ENCODE assay signal across 8 mouse cellular contexts in the genomic region with DNA sequence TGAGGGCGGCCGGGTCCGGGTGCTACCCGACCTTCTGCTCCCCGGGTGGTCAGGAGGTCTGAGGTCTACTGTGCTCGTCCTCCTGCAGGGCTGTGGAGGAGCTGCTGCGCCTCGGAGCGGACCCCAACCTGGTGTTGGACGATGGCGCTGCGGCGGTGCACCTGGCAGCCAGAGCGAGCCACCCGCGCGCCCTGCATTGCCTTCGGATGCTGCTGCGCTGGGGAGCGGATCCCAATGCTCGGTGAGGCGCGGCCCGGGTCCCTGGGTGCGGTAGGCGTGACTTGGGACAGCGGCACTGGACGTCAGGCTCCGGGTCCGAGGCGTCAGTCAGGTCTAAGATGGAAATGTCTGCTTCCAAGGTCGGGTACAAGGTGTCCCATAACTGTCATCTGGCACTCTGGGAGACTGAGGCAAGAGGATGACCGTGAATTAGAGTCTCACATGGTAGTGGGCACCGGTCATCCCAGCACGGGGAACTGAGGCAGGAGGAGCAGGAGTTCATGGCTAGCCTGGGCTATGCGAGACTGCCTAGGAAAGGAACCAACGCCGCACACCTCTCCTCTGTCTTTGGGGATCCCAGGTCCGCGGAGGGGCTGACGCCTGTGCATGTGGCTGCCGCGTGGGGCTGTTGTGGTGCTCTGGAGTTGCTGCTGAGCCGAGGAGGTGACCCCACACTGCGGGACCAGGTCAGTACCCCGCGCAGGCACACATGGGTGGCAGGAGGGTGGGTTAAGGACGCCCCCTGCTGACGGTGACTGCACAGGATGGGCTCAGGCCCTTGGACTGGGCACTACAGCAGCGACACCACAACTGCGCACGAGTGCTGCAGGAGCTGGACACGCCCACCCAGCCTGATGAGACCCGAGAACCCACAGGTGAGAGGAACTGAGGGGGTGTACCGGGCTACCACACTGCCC. TPM values are rescaled to one million over a fixed set of nuclear protein-coding genes. Genes with fewer than 3 reads are reported as not detected.
DNase-seq lines count a peak whose midpoint lies in the region; ATAC-seq and TF ChIP-seq lines count a peak whose summit lies in the region.

No protein-coding gene starts in this region.

- peaks cover 30% of the 10 kb centered on the region for H3K36me3 ChIP-seq in forebrain, embryonic 14.5 days (ENCODE audit: control insufficient read depth, insufficient read depth, low read length)
- H3K36me3 ChIP-seq in liver, embryonic 13.5 days, result peaks cover 37% of the 10 kb centered on the region
- peaks cover 5% of the 10 kb centered on the region; the same call in 1 of the 2 replicates for H3K36me3 ChIP-seq in thymus, adult 2 months (ENCODE audit: control insufficient read depth, insufficient read depth, low read length)

- H3K4me1 ChIP-seq in forebrain, embryonic 14.5 days (ENCODE audit: control insufficient read depth, insufficient read depth, low read length), result peaks cover 11% of the 10 kb centered on the region
- H3K4me1 ChIP-seq in liver, embryonic 13.5 days (replicated peaks), result peaks cover 43% of the 10 kb centered on the region
- H3K4me1 ChIP-seq in thymus, adult 2 months (replicated peaks; ENCODE audit: control insufficient read depth, insufficient read depth, low read length), result peaks cover 17% of the 10 kb centered on the region

- TF ChIP-seq POLR2A in thymus, adult 2 months (IDR thresholded peaks at IDR 0.05; ENCODE audit: control insufficient read depth, extremely low read depth, insufficient read depth, low read length, poor library complexity), result no peak

- H3K27me3 ChIP-seq in forebrain, embryonic 14.5 days (replicated peaks; ENCODE audit: control insufficient read depth, insufficient read depth, low read length), result no peaks in the 10 kb centered on the region
- no peaks in the 10 kb centered on the region for H3K27me3 ChIP-seq in liver, embryonic 13.5 days
- H3K27me3 ChIP-seq in thymus, adult 2 months (ENCODE audit: control insufficient read depth, insufficient read depth, low read length), result no peaks in the 10 kb centered on the region

- no peak overlapping the region for H3K27ac ChIP-seq in layer of hippocampus, adult 2 months
- no peak overlapping the region; the same call in 1 of the 2 replicates for H3K27ac ChIP-seq in forebrain, embryonic 14.5 days (ENCODE audit: low read depth, low read length)
- peak overlapping the region; percentile 87 for H3K27ac ChIP-seq in liver, embryonic 13.5 days
- H3K27ac ChIP-seq in thymus, adult 2 months (ENCODE audit: control insufficient read depth, insufficient read depth, low read length), result no peak overlapping the region

- ATAC-seq in forebrain, embryonic 14.5 days, result peak; percentile 69
- ATAC-seq in liver, embryonic 13.5 days (ENCODE audit: low read depth), result peak; percentile 77
- peak; percentile 32; the same call in 1 of the 2 replicates for ATAC-seq in monocyte, adult 5-6 weeks (replicated peaks; ENCODE audit: insufficient number of reproducible peaks, low FRiP score, low TSS enrichment, poor library complexity, severe bottlenecking)

- H3K4me3 ChIP-seq in layer of hippocampus, adult 2 months, result peak overlapping the region; percentile 52
- H3K4me3 ChIP-seq in forebrain, embryonic 14.5 days (ENCODE audit: low read depth, low read length), result peak overlapping the region; percentile 55
- peak overlapping the region; percentile 98 for H3K4me3 ChIP-seq in liver, embryonic 13.5 days (replicated peaks)
- H3K4me3 ChIP-seq in thymus, adult 2 months (ENCODE audit: control insufficient read depth, insufficient read depth, low read length), result peak overlapping the region; percentile 51

- WGBS in forebrain, embryonic 14.5 days, result under 1% methylated on average over 55 of the region's 55 CpGs
- whole genome bisulfite sequencing in liver, embryonic 13.5 days (ENCODE audit: insufficient replicate concordance), result under 1% methylated on average over 55 of the region's 55 CpGs
- WGBS in thymus, adult 2 months, result under 1% methylated on average over 55 of the region's 55 CpGs

- no peaks in the 10 kb centered on the region for H3K9me3 ChIP-seq in forebrain, embryonic 14.5 days (replicated peaks; ENCODE audit: control insufficient read depth, low read length)
- no peaks in the 10 kb centered on the region for H3K9me3 ChIP-seq in liver, embryonic 13.5 days (replicated peaks)

- TF ChIP-seq CTCF in layer of hippocampus, adult 2 months (conservative IDR thresholded peaks at IDR 0.05), result peak; percentile 72
- peak; percentile 65; the same call in 1 of the 2 replicates for TF ChIP-seq CTCF in thymus, adult 2 months (IDR thresholded peaks at IDR 0.05; ENCODE audit: borderline replicate concordance, control insufficient read depth, extremely low read depth, insufficient read depth, low read length, poor library complexity)

- DNase-seq in layer of hippocampus, adult 2 months (ENCODE audit: low spot score in 2 of 2), result no peak
- DNase-seq in layer of hippocampus, postnatal 36 days, result no peak
- DNase-seq in c-Kit-positive CD71-negative TER-119-negative erythroid progenitor cells, embryonic 14.5 days (ENCODE audit: low read depth), result peak; percentile 70
- DNase-seq in forebrain, embryonic 14.5 days (ENCODE audit: low spot score), result peak; percentile 53
- peak; percentile 39 for DNase-seq in hindlimb bud, embryonic 11.5 days (ENCODE audit: extremely low spot score, low read depth, low spot score)
- peak; percentile 77 for DNase-seq in liver, embryonic 13.5 days
- DNase-seq in thymus, adult 2 months, result peak; percentile 64

- peak overlapping the region; percentile 66 for H3K9ac ChIP-seq in forebrain, embryonic 14.5 days (ENCODE audit: low read length)
- peak overlapping the region; percentile 98 for H3K9ac ChIP-seq in liver, embryonic 13.5 days

- H3K4me2 ChIP-seq in forebrain, embryonic 14.5 days (ENCODE audit: low read length), result peak overlapping the region; percentile 89
- peak overlapping the region; percentile 89 for H3K4me2 ChIP-seq in liver, embryonic 13.5 days

RNA-seq across cellular contexts. Expression of a gene that starts 0.5 kb away (rescaled TPM):
- under 1 TPM; 0.67 to 0.88 TPM for total RNA-seq in layer of hippocampus, adult 2 months (2021)
- under 1 TPM; 0.27 to 0.46 TPM for total RNA-seq in layer of hippocampus, postnatal 36 days (2021)
- 4.3 and 7.2 TPM in 2 replicates for polyA plus RNA-seq in forebrain, embryonic 14.5 days (2014; fragmentation: Nextera tagmentation; extraction: Ambion mirVana)
- polyA plus RNA-seq in liver, embryonic 13.5 days (2015; fragmentation: Nextera tagmentation; extraction: Ambion mirVana), result 39.5 and 40.9 TPM in 2 replicates
- 0.48 TPM in 1 of 3 replicates, not detected in the others for total RNA-seq in monocyte, adult 5-6 weeks (2017)
- 60.0 and 72.6 TPM in 2 replicates for polyA plus RNA-seq in thymus, adult 2 months (2012; rRNA removed)

RNA-seq across cellular contexts. Expression of a gene that starts 9.7 kb away (rescaled TPM):
- 100 to 1,000 TPM in 1 of 2 experiments, 10 to 100 TPM in 1; 98.3 to 102 TPM for total RNA-seq in layer of hippocampus, adult 2 months (2021)
- total RNA-seq in layer of hippocampus, postnatal 36 days (2021), result 10 to 100 TPM; 92.1 to 93.4 TPM
- 91.7 and 97.0 TPM in 2 replicates for polyA plus RNA-seq in forebrain, embryonic 14.5 days (2014; fragmentation: Nextera tagmentation; extraction: Ambion mirVana)
- polyA plus RNA-seq in liver, embryonic 13.5 days (2015; fragmentation: Nextera tagmentation; extraction: Ambion mirVana), result 65.1 and 74.8 TPM in 2 replicates
- total RNA-seq in monocyte, adult 5-6 weeks (2017), result 49.7 to 68.7 TPM (median 61.4 TPM) in 3 replicates
- polyA plus RNA-seq in thymus, adult 2 months (2012; rRNA removed), result 219 and 225 TPM in 2 replicates

RNA-seq across cellular contexts. Expression of a gene that starts 10.8 kb away (rescaled TPM):
- 1 to 10 TPM; 3.3 to 4.3 TPM for total RNA-seq in layer of hippocampus, adult 2 months (2021)
- total RNA-seq in layer of hippocampus, postnatal 36 days (2021), result 1 to 10 TPM; 3.6 to 5.1 TPM
- polyA plus RNA-seq in forebrain, embryonic 14.5 days (2014; fragmentation: Nextera tagmentation; extraction: Ambion mirVana), result 2.8 and 4.4 TPM in 2 replicates
- polyA plus RNA-seq in liver, embryonic 13.5 days (2015; fragmentation: Nextera tagmentation; extraction: Ambion mirVana), result 2.6 and 2.8 TPM in 2 replicates
- total RNA-seq in monocyte, adult 5-6 weeks (2017), result 0.10 TPM in 1 of 3 replicates, not detected in the others
- polyA plus RNA-seq in thymus, adult 2 months (2012; rRNA removed), result 9.9 and 13.6 TPM in 2 replicates

RNA-seq across cellular contexts. Expression of a gene that starts 24.6 kb away (rescaled TPM):
- total RNA-seq in layer of hippocampus, adult 2 months (2021), result 10 to 100 TPM; 41.9 TPM
- 10 to 100 TPM; 42.6 to 47.1 TPM for total RNA-seq in layer of hippocampus, postnatal 36 days (2021)
- 16.6 and 17.3 TPM in 2 replicates for polyA plus RNA-seq in forebrain, embryonic 14.5 days (2014; fragmentation: Nextera tagmentation; extraction: Ambion mirVana)
- 18.8 and 19.2 TPM in 2 replicates for polyA plus RNA-seq in liver, embryonic 13.5 days (2015; fragmentation: Nextera tagmentation; extraction: Ambion mirVana)
- 3.4 to 11.6 TPM (median 9.4 TPM) in 3 replicates for total RNA-seq in monocyte, adult 5-6 weeks (2017)
- polyA plus RNA-seq in thymus, adult 2 months (2012; rRNA removed), result 71.2 and 71.5 TPM in 2 replicates

RNA-seq across cellular contexts. Expression of a gene that starts 35.3 kb away (rescaled TPM):
- total RNA-seq in layer of hippocampus, adult 2 months (2021), result 10 to 100 TPM; 15.4 to 15.9 TPM
- total RNA-seq in layer of hippocampus, postnatal 36 days (2021), result 10 to 100 TPM; 12.1 to 14.1 TPM
- 3.0 and 3.8 TPM in 2 replicates for polyA plus RNA-seq in forebrain, embryonic 14.5 days (2014; fragmentation: Nextera tagmentation; extraction: Ambion mirVana)
- 4.3 and 4.4 TPM in 2 replicates for polyA plus RNA-seq in liver, embryonic 13.5 days (2015; fragmentation: Nextera tagmentation; extraction: Ambion mirVana)
- total RNA-seq in monocyte, adult 5-6 weeks (2017), result 11.9 to 24.2 TPM (median 16.3 TPM) in 3 replicates
- 34.9 and 36.1 TPM in 2 replicates for polyA plus RNA-seq in thymus, adult 2 months (2012; rRNA removed)

Comparison
In these comparisons a context has a peak if more than half of its experiments do, and no peak if none do; other contexts are left out.
1. DNase-seq: peak in c-Kit-positive CD71-negative TER-119-negative erythroid progenitor cells, embryonic 14.5 days (single experiment), forebrain, embryonic 14.5 days (single experiment), hindlimb bud, embryonic 11.5 days (single experiment), liver, embryonic 13.5 days (single experiment) and thymus, adult 2 months (single experiment); none in layer of hippocampus, adult 2 months (0 of 2) and layer of hippocampus, postnatal 36 days (0 of 2).
2. Peak in every context shown above with its lines, with median percentiles within 50 percentile points of each other: H3K4me3 ChIP-seq and ATAC-seq.